Mouse (Mus musculus): ENCODE measurements at regions not wholly inside any gene's neighbourhood (a gene's known extent, or its start where the extent isn't known, plus 50 kb on each side); places are given as distances from the start of the nearest gene placed in this dataset.

DNA sequence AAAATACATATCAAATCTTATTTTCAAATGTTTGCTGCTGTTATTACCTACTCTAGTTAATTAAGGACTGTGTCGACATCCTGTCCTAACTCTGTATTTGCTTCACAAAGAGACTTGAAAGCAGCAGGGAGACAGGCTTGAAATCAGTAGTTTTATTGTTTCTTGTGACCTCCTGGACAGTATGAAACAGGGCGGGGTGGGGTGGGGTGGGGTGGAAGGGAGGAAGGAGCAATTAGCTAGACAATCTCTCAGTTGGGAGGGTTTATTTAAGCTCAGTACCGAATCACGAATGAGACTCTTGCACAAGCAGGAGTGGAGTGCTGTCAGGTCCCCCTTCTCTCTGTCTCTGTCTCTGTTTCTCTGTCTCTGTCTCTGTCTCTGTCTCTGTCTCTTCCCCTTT is 421.2 kb downstream of the Btg1 start:
- DNase-seq (ENCODE audit: low read depth in 2 of 2, low spot score in 2 of 2): no peak

DNA sequence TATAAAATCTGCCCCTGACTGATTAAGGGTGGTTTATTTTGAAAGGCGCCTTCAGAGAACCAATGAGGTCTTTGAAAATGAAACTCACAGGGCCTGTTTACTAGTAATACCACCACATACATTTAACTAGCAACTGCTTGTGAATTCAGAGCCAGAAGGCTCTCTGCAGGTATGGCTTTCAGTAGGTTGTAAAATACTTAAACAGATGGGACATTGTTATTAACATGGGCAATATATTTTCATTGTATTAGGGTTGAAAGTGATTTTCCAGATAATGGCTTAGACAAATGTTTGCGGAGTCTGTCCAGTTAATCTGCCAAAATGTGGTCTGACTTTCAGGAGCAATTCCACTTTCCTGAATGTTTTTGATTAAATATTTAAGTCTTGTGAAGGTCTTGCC is 430.8 kb downstream of the Btg1 start:
- no peak for DNase-seq (ENCODE audit: low read depth in 2 of 2, low spot score in 2 of 2)

DNA sequence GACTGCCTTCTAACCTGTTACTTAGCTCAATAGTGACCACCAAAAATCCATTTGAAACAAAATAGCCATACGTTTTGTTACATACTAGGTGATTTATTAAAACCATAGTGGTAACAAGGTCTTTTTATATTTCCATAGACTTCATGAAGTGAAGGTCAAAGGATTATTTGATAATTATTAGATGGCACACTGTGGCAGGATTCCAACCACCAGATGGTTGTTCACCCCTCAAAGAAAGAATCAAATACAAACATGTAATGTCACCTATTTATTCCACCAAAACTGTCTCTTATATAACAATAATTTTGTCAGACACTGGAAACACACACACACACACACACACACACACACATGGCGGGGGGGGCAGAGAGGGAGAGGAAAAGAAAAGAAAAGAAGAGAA is 431.2 kb downstream of the Btg1 start:
- no peak for DNase-seq (ENCODE audit: low read depth in 2 of 2, low spot score in 2 of 2)

DNA sequence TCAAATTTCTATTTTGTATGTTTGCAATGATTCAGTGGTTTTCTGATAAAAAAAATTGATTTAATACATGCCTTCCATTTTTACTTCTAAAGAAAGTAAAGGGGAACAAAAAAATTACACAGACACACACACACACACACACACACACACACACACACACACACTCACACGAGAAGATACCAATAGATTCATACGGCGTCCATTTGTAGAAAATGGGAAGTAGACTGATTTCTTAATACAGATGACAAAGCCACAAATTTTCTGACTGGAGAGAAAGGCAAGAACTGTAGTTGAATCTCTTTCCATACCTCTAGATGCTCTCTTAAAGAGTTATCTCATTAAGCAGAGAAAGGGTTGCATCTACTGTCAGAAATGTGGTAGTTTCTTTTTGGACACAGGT is 424.9 kb upstream of the Dcn start:
- no peak for DNase-seq (ENCODE audit: low read depth in 2 of 2, low spot score in 2 of 2)

DNA sequence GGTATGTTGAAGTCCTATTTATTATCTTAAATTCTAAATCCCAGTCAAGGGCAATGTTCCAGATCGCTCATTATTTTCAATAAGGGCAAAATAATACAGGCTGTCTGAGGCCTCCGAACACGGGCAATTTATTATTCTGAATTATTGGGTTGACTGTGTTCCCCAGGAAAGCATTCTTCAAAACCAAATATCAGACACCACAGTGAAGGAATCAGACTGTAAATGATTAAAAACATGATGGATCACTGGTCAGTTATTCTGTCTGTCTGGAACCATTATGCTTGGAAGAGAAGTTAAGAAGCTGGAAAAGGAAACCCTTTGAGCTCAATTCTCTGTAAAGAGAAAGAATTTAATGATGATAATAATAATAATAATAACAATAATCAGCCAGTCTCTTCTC is 417.4 kb upstream of the Dcn start:
- DNase-seq (ENCODE audit: low read depth in 2 of 2, low spot score in 2 of 2): no peak

DNA sequence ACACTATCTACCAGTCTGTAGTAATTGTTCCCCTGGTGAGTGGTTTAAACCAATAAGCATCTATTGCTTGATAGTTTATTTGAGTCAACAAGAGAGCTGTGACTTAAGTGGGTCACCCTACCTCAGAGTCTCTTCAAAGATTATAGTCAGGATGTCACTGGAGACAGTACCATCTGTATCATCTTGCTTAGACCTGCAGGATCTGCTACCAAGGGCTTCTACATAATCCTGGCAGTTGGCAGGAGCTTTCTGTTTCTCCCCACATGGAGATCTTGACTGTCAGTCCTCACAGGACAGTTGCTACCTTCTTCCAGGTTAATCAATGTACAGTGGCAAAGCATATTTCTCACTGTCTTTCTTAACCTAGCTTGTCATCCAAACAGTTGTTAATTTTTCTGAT is 414.9 kb upstream of the Dcn start:
- DNase-seq (ENCODE audit: low read depth in 2 of 2, low spot score in 2 of 2): no peak

DNA sequence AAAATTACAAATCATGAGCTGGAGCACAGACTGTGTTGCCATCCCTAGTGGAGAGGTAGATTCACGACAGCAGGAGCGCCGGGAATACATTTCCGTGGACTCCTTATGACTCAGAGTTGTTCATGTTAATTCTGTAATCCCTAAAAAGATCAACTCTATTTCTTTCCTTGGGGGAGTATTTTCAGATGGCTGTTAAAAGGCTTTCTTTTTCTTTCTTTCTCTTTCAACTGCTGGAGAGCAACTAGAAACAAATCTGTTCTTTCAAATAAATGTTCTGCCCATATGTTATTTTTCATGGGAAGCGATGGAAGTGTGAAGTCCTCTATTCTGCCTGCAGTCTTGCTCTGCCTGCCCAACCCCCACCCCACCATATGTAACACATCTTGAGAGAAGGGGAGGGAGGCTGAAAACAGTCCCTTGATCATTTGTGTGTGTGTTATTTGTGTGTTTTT is 401.4 kb upstream of the Dcn start:
- DNase-seq (ENCODE audit: low read depth in 2 of 2, low spot score in 2 of 2): no peak

DNA sequence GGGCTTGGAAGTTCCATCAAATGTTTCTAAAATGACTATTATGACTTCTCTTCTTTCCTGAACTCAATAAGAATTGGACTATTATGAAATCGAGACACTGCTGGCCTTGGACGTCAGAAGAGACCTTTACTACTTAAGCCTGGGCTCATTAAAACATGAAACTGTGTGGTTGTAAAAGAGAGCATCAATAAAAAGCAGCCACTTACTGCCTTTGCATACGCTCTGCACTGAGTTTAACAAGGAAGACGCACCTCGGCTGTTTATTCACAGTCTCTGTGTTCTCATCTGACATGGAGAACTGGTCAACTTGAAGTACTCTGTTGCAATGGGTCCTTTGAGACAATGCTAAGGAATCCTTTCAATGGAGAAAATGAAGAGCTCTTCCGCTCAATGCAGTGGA is 399.8 kb upstream of the Dcn start:
- no peak for DNase-seq (ENCODE audit: low read depth in 2 of 2, low spot score in 2 of 2)

DNA sequence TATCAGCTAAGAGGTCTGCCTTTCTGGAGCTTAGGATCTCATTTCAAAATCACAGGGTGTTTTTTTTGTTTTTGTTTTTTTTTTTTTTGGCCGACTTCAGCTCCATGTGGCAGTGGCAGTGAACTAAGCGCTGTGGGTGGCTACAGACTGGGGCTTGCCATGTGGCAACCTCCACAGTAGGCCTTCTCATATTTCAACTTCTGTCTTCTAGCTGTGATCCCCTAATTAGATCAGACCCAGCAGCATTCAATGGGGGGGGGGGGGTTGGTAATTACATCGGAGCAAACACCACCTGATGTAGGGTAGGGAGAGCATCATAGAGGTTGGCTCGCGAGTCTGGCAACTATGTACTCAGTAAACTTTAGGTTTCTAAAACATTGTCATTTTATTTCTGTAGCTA is 392.1 kb upstream of the Dcn start:
- no peak for DNase-seq (ENCODE audit: low read depth in 2 of 2, low spot score in 2 of 2)

DNA sequence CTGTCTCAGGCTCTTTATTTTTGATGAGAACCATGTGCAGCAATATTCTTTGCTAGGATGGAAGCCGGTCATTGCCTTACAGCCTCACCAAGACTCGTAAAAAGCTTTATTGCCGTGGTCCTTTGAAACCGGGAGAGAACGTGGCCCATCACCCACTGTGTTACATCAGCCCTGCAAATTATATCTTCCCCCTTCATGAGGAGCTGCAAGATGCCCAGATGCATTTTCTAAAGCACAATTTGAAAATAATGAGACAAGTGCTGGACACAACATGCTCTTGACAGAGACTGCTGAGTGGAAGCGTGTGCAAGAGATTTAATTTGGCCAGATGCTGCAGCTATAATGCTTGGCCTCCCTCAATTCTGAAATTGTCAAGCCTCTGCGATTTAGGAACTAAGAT is 389.2 kb upstream of the Dcn start:
- DNase-seq (ENCODE audit: low read depth in 2 of 2, low spot score in 2 of 2): no peak

DNA sequence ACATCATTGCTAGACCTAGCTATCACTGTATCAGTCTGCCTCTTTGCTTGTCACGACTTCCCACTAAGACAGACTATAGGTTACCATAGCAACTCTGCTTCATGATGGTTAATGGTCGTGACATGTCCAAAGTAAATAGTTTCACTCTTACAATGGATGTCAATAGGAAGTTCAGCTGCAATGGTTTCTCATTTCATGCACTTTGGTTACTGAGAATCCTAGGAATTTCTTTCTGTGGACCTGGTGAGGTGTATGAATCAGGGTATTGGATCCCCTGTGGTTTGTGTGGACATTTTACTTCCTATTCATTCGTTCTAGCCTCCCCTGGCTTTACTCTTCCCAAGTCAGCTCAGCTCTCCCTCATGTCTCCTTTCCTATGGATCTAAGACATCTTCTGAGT is 385.5 kb upstream of the Dcn start:
- DNase-seq (ENCODE audit: low read depth in 2 of 2, low spot score in 2 of 2): no peak

DNA sequence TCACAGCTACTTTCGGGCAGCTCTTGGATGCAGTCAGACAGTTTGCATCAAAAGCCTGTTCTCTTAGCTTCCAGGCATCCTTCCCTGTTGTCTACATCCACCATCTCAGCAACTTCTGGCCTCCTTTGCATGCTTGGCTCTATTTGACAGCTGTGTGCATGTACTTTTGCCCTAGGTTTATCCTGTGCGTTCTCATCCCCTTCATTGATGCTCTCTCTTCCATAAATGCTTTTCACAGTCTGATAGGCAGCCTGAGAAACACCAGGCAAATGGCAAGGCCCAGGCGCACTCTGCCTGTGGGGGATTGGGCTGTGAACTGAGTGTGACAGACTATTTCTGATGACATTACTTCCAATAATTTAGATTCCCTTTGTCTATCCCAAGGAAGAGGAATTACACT is 364.9 kb upstream of the Dcn start:
- DNase-seq (ENCODE audit: low read depth in 2 of 2, low spot score in 2 of 2): no peak

DNA sequence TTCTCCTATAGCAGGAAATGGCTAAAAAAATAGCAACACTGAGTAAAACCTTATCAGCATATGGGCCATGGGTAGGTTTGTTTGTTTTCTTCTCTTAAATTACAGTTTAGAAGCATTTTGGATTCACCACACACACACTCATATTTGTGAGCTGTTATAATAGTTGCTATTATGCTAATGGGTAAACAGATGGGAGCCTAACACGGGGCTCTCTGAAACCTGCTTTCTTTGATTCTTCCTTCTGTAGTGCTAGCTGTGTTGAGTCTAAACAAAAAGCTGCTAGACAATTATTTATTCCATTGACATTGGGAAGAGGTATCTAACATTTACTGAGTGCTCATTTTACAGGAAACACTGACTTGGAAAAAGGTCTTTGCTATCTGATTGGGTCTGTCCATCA is 356.7 kb upstream of the Dcn start:
- no peak for DNase-seq (ENCODE audit: low read depth in 2 of 2, low spot score in 2 of 2)

DNA sequence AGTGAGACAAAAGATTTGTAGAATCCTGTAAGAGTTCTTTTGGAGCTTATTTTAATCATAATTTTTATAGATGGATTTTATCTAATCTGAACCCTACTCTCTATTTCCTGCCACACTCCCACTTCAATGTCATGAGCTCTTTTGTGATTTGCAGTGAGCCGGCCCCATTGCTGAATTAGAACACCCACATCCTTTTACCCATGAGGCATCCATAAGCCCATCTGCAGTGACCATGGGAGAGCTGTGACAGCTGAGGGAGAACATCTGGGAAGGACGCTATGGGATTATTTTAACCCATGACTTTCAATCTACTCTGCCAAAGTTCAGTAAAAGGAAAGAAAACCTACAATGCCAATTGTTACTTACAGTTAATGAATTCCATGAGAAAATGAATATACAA is 337.8 kb upstream of the Dcn start:
- no peak for DNase-seq (ENCODE audit: low read depth in 2 of 2, low spot score in 2 of 2)

DNA sequence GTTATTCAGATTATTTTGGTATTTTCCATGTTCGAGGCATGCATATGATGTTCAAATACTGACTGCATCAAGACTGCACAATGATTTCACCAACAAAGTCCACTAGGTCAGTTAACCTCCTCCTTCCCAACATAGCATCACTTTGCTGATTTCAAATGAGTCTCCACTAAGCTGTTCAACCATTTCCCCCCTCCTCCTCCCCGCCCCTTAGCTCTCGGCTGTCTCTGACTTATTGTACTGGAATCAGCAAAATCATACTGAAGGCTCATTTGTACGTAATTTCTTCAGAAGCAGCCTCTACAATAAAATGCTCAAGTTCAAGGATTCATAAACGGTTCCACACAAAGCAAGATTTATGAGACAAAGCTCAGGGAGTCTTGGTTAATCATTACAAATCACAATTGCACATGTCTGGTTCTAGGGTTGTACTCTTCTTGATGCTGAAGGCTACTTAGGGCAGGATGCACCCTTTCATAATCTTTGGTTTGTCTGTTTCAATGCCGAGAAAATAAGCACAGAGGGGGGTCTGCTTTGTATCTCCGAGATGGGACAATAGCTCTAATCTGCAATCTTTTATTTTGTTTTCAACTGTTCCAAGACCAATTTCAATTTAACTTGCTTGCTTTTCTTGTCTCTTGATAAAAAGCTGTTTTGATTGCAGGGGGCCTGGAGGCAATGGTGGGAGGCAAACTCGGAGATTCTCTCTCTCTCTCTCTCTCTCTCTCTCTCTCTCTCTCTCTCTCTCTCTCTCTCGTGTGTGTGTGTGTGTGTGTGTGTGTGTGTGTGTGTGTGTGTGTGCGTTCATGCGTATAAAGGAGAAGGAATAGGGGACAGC is 320.6 kb upstream of the Dcn start:
- DNase-seq (ENCODE audit: low read depth in 2 of 2, low spot score in 2 of 2): no peak

DNA sequence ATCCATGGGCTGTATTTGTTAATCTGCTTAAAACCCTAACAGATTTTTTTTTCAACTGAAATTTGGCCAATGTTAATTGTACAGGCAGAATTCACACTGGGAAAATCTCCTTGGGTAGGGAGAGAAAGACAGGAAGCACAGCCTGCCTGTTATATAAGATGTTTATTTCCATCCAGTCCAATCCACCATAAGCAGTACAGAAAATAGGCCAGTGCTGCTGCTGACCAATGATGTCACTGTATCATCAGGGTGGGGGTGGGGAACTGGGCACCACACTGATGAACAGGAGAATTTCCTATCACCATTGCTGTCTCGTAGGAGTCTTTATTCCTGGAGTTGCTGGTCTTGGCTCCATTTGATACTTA is 320.0 kb upstream of the Dcn start:
- DNase-seq (ENCODE audit: low read depth in 2 of 2, low spot score in 2 of 2): no peak

DNA sequence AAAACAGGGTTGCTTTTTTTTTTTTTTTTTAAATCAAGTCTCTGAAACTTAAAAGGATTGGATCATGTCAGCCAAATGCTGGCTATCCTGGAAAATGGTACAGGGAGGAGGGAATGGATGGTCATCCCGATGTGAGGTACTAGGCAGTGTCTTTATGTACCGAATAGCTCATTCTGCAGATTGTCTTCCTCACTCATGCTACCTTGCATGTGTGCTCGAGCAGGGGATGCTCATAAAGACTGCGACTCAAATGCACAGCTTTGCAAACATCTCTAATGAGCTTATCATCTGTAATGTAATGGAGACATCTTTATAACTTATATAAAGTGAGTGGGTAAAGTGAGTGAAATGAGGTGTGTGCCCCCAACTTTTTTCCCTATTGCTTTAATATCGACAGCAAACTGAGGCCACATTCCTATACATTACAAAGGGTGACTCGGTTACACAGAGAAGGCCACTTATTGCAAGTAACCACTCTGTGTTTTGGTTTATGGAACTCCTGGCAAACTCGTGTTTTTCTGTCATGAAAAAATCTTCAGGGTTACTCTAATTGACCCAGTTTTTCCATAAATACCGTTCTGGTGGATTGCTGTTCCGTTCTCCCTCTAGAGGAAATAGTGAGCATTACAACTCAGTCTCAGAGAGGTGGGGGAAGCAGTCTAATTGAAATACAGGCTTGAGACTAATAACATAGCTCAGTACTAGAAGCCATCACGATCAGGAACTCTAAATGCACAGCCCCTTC is 319.4 kb upstream of the Dcn start:
- peak; percentile 4 to 50 for DNase-seq (ENCODE audit: low read depth in 2 of 2, low spot score in 2 of 2)

DNA sequence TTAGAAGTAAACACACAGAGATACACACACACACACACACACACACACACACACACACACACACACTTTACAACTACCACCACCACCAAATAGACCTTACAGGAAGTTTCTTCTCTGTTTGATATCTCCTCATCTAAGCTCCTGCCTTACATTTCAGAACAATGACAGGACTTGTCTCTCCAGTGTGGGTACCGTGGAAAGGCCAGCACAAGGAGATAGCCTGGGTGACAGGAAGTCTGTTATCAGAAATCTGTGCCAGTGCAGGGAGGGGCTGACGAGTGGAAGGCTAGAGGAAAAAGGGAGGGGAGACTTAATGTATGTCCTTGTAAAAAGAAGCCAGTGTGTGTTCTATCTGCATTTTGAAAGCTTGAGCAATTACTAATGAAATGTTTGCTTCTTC is 318.5 kb upstream of the Dcn start:
- DNase-seq (ENCODE audit: low read depth in 2 of 2, low spot score in 2 of 2): no peak

DNA sequence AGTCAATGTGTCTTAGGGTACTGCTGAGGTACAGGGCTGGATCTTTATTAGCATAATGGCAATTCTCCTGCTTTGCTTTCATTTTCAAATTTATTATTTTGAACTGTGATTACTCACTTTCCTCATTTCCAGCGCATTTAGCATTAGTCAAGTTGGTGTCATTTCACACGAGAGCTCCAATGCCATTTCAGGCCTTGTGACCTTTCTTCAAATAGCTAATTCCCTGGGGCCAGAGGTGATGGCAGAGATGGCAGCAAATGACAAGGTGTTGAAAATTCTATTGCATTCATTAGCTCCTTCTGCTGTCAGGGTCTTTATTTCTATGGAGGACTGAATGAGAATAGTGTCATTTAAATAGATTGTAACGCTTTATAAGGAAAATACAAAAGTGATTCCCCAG is 300.9 kb upstream of the Dcn start:
- no peak for DNase-seq (ENCODE audit: low read depth in 2 of 2, low spot score in 2 of 2)

DNA sequence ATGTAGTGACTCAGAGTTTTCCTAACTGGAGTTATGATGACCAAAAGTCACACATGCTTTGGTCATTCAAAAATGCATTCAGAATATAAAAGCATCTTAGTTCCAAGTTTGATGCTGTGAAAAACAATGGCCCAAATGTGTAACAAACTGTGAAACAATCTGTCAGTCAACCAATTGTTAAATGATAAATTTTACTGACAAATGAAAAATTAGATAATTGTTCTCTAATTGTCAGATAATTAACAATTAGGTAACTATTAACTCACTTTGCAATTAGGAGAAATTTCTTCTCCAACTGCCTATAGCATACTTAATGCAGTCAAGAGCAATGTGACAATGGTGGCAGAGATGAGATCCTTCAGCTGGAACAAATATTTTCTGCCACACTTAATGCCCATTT is 289.7 kb upstream of the Dcn start:
- DNase-seq (ENCODE audit: low read depth in 2 of 2, low spot score in 2 of 2): no peak

DNA sequence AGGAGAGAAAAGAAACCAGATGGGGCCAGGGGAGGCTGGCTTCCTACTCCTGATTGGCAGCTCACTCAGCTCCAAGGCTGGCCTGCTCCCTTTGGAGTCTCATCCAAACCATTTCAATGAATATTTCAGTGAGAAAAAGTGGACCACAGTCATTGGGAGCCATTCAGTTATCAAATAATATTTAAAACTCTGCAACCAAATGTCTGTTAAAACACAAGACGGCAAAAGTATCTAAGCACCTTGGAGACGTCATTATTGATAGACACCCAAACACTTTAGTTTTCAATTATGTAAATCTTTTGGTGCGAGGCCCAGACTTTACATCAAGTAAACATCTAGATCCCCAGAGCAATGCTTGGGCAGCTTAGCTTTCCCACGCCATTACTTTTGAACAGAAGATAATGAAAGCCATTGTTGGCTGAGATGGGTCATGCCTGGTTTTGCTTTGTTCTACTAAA is 268.1 kb upstream of the Dcn start:
- DNase-seq (ENCODE audit: low read depth in 2 of 2, low spot score in 2 of 2): no peak

DNA sequence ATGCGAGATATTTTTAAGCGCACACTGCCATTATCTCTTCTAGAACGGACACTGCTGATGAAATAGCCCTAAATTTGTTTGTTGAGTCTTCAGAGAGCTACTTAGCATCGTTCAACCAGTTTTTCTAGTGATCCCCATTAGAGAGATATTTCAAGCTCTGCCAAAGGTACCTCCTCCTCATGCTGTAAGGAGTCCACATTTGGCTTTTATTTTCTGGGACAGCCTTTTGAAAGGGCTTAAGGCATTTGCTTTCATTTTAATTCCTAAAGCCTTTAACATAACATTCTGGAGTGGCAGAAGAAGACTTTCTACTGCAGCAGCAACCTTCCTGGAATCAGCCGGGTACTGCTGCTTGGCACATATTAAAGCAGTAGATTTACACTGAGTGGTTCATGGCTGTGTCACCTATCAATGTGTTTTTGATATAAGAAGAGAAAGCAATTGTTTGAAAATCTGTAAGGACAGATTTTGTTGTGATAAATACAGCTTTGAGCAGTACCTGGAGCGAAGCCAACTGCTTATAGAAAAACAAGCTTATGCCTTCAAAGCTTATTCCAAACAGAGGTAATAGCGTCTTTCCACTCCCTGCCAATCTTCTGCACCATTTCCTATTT is 267.5 kb upstream of the Dcn start:
- no peak for DNase-seq (ENCODE audit: low read depth in 2 of 2, low spot score in 2 of 2)

Data from CD8-positive naive resting alpha-beta T cell, adult 2 months (primary cell).